Mouse (Mus musculus): ENCODE measurements around the gene Plekhf1. TPM values are rescaled to one million over a fixed set of nuclear protein-coding genes. Genes with fewer than 3 reads are reported as not detected.

Plekhf1 gene
- polyA plus RNA-seq, 1 experiment from 2014 or later: 2.0 TPM

DNA sequence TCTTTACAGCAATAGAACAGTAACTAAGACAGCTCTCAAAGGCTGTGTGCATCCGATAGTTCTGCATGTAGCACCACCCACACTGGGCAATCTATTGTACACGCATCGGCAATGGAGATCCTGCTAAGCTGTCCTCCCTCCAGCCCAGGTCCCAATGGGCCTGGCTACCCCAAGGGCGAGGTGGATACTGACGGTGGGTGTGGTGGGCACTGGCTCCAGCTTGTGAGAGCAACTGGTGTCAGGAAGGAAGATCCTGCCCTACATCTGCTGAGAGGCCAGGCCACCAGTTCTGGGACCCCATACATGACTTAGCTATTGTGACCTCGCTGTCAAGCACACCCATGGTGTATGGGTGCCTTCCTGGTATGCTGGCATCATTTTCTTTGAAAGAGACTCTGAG is 12.1 kb downstream of the Plekhf1 start:
- Histone ChIP-seq H3K4me3 (ENCODE audit: low read depth, low read length) (no peak overlapping the region), H3K9me3 (ENCODE audit: control insufficient read depth, low read length) (no peaks in the 10 kb centered on the region), H3K36me3 (ENCODE audit: control insufficient read depth, insufficient read depth, low read length) (no peaks in the 10 kb centered on the region; the same call in 1 of the 2 replicates), H3K4me1 (replicated peaks; ENCODE audit: control insufficient read depth, insufficient read depth) (peaks cover 3% of the 10 kb centered on the region; the same call in 1 of the 2 replicates), H3K9ac (ENCODE audit: low read length) (no peak overlapping the region), H3K4me2 (replicated peaks; ENCODE audit: low read depth) (no peak overlapping the region), H3K27ac (replicated peaks) (no peak overlapping the region), H3K27me3 (ENCODE audit: control insufficient read depth, insufficient read depth, low read length) (no peaks in the 10 kb centered on the region)
- TF ChIP-seq EP300 (optimal IDR thresholded peaks at IDR 0.05) (no peak), CTCF (IDR thresholded peaks at IDR 0.05; ENCODE audit: low read depth) (no peak)
- ATAC-seq (ENCODE audit: low FRiP score, low TSS enrichment): no peak
- WGBS: 83% methylated on average over 6 of the region's 6 CpGs
- no peak for DNase-seq (ENCODE audit: low spot score)

DNA sequence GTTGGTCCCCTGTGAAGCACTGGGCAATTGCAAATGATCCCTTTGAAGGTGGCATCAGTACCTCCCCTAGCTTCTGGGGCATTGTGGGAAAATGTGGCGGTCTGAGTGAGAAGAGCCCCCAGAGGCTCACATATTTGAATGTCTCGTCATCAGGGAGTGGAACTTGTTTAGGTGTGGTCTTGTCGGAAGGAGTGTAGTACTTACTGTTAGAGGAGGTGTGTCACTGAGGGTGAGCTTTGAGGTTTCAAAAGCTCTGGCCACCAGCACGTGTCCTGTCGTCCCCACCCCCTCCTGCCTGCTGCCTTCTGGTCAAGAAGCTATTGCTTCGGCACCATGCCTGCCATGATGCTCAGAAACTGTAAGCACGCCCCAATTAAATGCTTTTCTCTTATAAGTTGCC is 12.5 kb downstream of the Plekhf1 start:
- 53% methylated on average over 7 of the region's 7 CpGs for WGBS
- Histone ChIP-seq H3K4me2 (replicated peaks; ENCODE audit: low read depth) (no peak overlapping the region), H3K36me3 (ENCODE audit: control insufficient read depth, insufficient read depth, low read length) (no peaks in the 10 kb centered on the region; the same call in 1 of the 2 replicates), H3K27ac (replicated peaks) (no peak overlapping the region), H3K4me3 (ENCODE audit: low read depth, low read length) (no peak overlapping the region), H3K4me1 (replicated peaks; ENCODE audit: control insufficient read depth, insufficient read depth) (peaks cover 3% of the 10 kb centered on the region; the same call in 1 of the 2 replicates), H3K9me3 (ENCODE audit: control insufficient read depth, low read length) (no peaks in the 10 kb centered on the region), H3K9ac (ENCODE audit: low read length) (no peak overlapping the region), H3K27me3 (ENCODE audit: control insufficient read depth, insufficient read depth, low read length) (no peaks in the 10 kb centered on the region)
- DNase-seq (ENCODE audit: low spot score) (no peak), ATAC-seq (ENCODE audit: low FRiP score, low TSS enrichment) (no peak)
- TF ChIP-seq CTCF (IDR thresholded peaks at IDR 0.05; ENCODE audit: low read depth) (no peak), EP300 (optimal IDR thresholded peaks at IDR 0.05) (no peak)

DNA sequence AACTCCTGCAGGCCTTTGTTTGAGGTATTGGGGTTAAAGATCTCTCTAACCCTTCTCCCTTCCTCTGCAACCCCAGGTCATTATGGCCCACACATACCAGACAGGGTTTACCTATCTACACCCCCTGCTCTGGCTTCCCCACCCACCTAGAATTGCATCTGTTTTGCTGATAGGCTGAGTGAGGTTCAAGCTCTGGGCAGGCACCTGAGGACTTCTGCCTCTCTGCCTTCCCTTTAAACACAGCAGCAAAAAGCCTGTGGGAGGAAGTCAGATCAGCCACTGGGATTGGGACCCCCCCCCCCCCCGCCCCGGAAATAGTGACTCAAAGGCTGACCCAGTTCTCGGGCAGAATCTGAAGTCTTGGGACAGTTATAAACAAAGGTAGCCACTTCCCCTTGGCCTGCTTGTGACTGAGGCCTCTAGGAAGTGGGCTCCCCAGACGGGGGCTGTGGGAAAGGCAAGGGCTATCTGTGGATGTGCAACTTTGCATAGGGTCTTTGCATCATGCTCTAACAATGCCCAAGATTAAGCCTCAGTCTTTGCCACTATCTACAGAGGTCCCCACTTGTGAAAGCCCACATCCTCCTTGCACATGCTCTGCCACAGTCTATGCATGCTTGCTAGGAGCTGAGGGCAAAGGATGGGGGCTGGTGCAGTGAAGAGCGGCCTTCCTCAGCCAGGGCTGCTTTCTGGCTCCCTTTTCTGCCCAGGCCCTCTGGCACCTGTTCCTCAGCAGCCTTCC is 13.2 kb downstream of the Plekhf1 start:
- Histone ChIP-seq H3K27ac (replicated peaks) (0 out of 2 replicates have a peak overlapping the region, but pooled peaks have one; percentile 24), H3K4me1 (replicated peaks; ENCODE audit: control insufficient read depth, insufficient read depth) (peaks cover 3% of the 10 kb centered on the region; the same call in 1 of the 2 replicates), H3K4me3 (ENCODE audit: low read depth, low read length) (no peak overlapping the region), H3K4me2 (replicated peaks; ENCODE audit: low read depth) (no peak overlapping the region), H3K9ac (ENCODE audit: low read length) (no peak overlapping the region), H3K9me3 (ENCODE audit: control insufficient read depth, low read length) (no peaks in the 10 kb centered on the region), H3K27me3 (ENCODE audit: control insufficient read depth, insufficient read depth, low read length) (no peaks in the 10 kb centered on the region), H3K36me3 (ENCODE audit: control insufficient read depth, insufficient read depth, low read length) (no peaks in the 10 kb centered on the region)
- DNase-seq (ENCODE audit: low spot score) (no peak), ATAC-seq (ENCODE audit: low FRiP score, low TSS enrichment) (0 out of 2 replicates have a peak, but pooled peaks have one; percentile 18)
- TF ChIP-seq CTCF (IDR thresholded peaks at IDR 0.05; ENCODE audit: low read depth) (no peak), EP300 (optimal IDR thresholded peaks at IDR 0.05) (no peak)
- WGBS: 63% methylated on average over 5 of the region's 5 CpGs

DNA sequence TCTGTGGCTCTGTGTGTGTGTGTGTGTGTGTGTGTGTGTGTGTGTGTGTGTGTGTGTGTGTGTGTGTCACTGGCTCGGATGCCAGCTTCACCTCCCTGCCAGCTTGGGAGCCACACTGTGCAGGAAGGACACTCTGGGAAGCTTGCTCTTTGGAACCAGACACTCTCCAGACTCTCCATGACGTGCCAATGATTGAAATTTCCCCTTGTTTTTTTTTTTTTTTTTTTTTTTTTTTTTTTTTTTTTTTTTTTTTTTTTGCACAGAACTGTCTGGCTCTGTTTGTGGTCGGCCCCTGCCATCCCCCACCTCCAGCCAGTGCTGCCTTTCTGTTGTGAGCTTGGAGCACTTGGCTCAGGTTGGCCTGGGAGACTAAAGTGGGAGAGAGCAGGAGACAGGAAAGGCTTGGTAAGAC is 15.2 kb downstream of the Plekhf1 start:
- Histone ChIP-seq H3K36me3 (ENCODE audit: control insufficient read depth, insufficient read depth, low read length) (no peaks in the 10 kb centered on the region), H3K4me1 (replicated peaks; ENCODE audit: control insufficient read depth, insufficient read depth) (peaks cover 3% of the 10 kb centered on the region; the same call in 1 of the 2 replicates), H3K9ac (ENCODE audit: low read length) (no peak overlapping the region), H3K27ac (replicated peaks) (no peak overlapping the region), H3K27me3 (ENCODE audit: control insufficient read depth, insufficient read depth, low read length) (no peaks in the 10 kb centered on the region), H3K4me2 (replicated peaks; ENCODE audit: low read depth) (no peak overlapping the region), H3K4me3 (ENCODE audit: low read depth, low read length) (no peak overlapping the region), H3K9me3 (ENCODE audit: control insufficient read depth, low read length) (no peaks in the 10 kb centered on the region)
- ATAC-seq (ENCODE audit: low FRiP score, low TSS enrichment) (no peak), DNase-seq (ENCODE audit: low spot score) (no peak)
- 44% methylated on average over 3 of the region's 3 CpGs for WGBS
- no peak for TF ChIP-seq CTCF (IDR thresholded peaks at IDR 0.05; ENCODE audit: low read depth)
- no peak for TF ChIP-seq EP300 (optimal IDR thresholded peaks at IDR 0.05)

DNA sequence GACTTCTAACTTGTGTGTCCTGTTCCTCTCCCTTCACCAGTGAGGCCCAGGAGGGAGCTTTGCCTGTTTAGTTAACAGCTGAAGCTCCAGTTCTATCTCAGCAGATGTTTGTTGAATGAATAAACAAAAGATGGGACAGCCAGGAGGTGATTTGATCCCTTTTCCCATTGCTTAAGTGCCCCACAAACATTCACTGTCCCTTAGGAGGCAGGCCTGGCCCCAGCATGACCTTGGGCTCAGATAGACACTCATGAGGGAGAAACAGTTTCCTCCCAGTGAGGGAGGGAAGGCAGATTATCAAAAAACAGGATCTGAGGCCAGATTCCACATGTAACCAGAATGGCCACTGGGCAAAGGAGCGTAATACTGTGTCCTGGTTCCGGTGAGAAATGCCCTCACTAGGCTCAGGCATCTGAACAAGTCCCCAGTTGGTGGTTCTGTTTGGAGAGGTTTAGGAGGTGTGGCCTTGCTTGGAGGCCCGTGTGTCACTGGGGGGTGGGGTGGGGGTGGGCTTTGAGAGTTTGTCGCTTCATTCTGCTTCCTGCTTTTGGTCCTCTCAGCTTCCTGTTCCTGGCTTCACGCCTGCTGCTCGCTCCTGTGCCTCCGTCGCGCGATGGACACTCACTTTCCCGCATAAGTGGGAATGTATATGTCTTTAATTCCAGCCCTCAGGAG is 18.2 kb downstream of the Plekhf1 start:
- Histone ChIP-seq H3K27me3 (ENCODE audit: control insufficient read depth, insufficient read depth, low read length) (no peaks in the 10 kb centered on the region), H3K4me1 (replicated peaks; ENCODE audit: control insufficient read depth, insufficient read depth) (no peaks in the 10 kb centered on the region), H3K9me3 (ENCODE audit: control insufficient read depth, low read length) (no peaks in the 10 kb centered on the region), H3K27ac (replicated peaks) (0 out of 2 replicates have a peak overlapping the region, but pooled peaks have one; percentile 4), H3K4me2 (replicated peaks; ENCODE audit: low read depth) (no peak overlapping the region), H3K4me3 (ENCODE audit: low read depth, low read length) (no peak overlapping the region), H3K9ac (ENCODE audit: low read length) (no peak overlapping the region), H3K36me3 (ENCODE audit: control insufficient read depth, insufficient read depth, low read length) (no peaks in the 10 kb centered on the region)
- ATAC-seq (ENCODE audit: low FRiP score, low TSS enrichment) (peak; percentile 19; the same call in 1 of the 2 replicates), DNase-seq (ENCODE audit: low spot score) (no peak)
- TF ChIP-seq CTCF (IDR thresholded peaks at IDR 0.05; ENCODE audit: low read depth) (no peak), EP300 (optimal IDR thresholded peaks at IDR 0.05) (no peak)
- WGBS: 62% methylated on average over 11 of the region's 11 CpGs

DNA sequence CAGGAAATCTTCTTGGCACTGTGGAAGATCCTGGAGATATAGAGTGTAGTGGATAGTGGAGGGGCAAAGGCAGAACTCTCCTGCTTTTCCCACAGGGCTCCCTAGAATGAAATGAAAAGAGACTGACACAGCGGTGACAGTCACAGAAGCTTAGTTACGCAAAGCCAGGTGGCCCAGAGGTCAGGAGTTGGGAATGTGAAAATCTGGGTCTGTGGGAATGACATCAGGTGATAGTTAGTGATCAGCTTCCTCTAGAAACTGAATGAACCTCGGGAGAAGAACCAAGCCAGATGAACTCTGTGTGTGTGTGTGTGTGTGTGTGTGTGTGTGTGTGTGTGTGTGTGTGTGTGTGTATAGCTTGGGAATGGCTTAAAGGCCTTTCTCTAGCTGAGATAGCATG is 18.8 kb downstream of the Plekhf1 start:
- H3K9ac ChIP-seq (ENCODE audit: low read length): no peak overlapping the region
- no peak overlapping the region for H3K4me2 ChIP-seq (replicated peaks; ENCODE audit: low read depth)
- H3K4me1 ChIP-seq (replicated peaks; ENCODE audit: control insufficient read depth, insufficient read depth): no peaks in the 10 kb centered on the region
- H3K27ac ChIP-seq (replicated peaks): no peak overlapping the region
- no peaks in the 10 kb centered on the region for H3K9me3 ChIP-seq (ENCODE audit: control insufficient read depth, low read length)
- H3K4me3 ChIP-seq (ENCODE audit: low read depth, low read length): no peak overlapping the region
- DNase-seq (ENCODE audit: low spot score) (no peak), ATAC-seq (ENCODE audit: low FRiP score, low TSS enrichment) (no peak)
- no peak for TF ChIP-seq CTCF (IDR thresholded peaks at IDR 0.05; ENCODE audit: low read depth)
- no peak for TF ChIP-seq EP300 (optimal IDR thresholded peaks at IDR 0.05)
- no peaks in the 10 kb centered on the region for H3K27me3 ChIP-seq (ENCODE audit: control insufficient read depth, insufficient read depth, low read length)
- H3K36me3 ChIP-seq (ENCODE audit: control insufficient read depth, insufficient read depth, low read length): no peaks in the 10 kb centered on the region
- 57% methylated on average over 3 of the region's 3 CpGs for WGBS

Data from stomach, postnatal 0 days (tissue).